Mouse (Mus musculus) neural tube, embryonic 11.5 days (tissue): ENCODE measurements around the gene Fam243. TPM values are rescaled to one million over a fixed set of nuclear protein-coding genes. Genes with fewer than 3 reads are reported as not detected.

Experiments used
- ATAC-seq: fragments of 200-750 bp; cut with Nextera tagmentation; 2 replicates; pipeline ENCODE4 v1.8.0; 2017; ENCODE audit warnings: moderate number of reproducible peaks, mild to moderate bottlenecking, moderate TSS enrichment, moderate library complexity; ENCODE audit not compliant: insufficient read depth, low FRiP score, low TSS enrichment
- DNase-seq: peaks from one replicate; pipeline ENCODE4 v3.0.0-alpha.2; 2015; ENCODE audit warnings: low spot score
- H3K27ac ChIP-seq: fragments of 300-500 bp; sonication (generic); 2 replicates; pipeline ENCODE4 v1.5.1; 2014; ENCODE audit warnings: low read depth, mild to moderate bottlenecking, low read length
- H3K27me3 ChIP-seq: fragments of 300-500 bp; sonication (generic); 2 replicates; pipeline ENCODE4 v1.6.1; 2014; ENCODE audit warnings: mild to moderate bottlenecking, low read length, mixed read lengths; ENCODE audit not compliant: control insufficient read depth, insufficient read depth
- H3K36me3 ChIP-seq: fragments of 300-500 bp; sonication (generic); 2 replicates; pipeline ENCODE4 v1.6.1; 2014; ENCODE audit warnings: mild to moderate bottlenecking, low read length, moderate library complexity, mixed read lengths; ENCODE audit not compliant: control insufficient read depth, insufficient read depth
- H3K4me1 ChIP-seq: fragments of 300-500 bp; sonication (generic); 2 replicates; pipeline ENCODE4 v1.6.1; 2014; ENCODE audit warnings: low read length, mixed read lengths; ENCODE audit not compliant: control insufficient read depth, insufficient read depth
- H3K4me2 ChIP-seq: fragments of 300-500 bp; sonication (generic); 2 replicates; pipeline ENCODE4 v1.6.1; 2014; ENCODE audit warnings: low read depth, mild to moderate bottlenecking, moderate library complexity
- H3K4me3 ChIP-seq: fragments of 300-500 bp; sonication (generic); 2 replicates; pipeline ENCODE4 v1.5.1; 2014; ENCODE audit warnings: low read depth, low read length
- H3K9ac ChIP-seq: fragments of 300-500 bp; sonication (generic); 2 replicates; pipeline ENCODE4 v1.6.1; 2014; ENCODE audit warnings: mild to moderate bottlenecking, low read length
- H3K9me3 ChIP-seq: fragments of 300-500 bp; sonication (generic); 2 replicates; pipeline ENCODE4 v1.6.1; 2016; ENCODE audit warnings: low read length; ENCODE audit not compliant: control insufficient read depth
- WGBS: fragments of 180-500 bp; shearing (Covaris S2); extraction: QIAGEN DNeasy Blood & Tissue Kit; methylation state at CpG from one replicate; pipeline ENCODE4 v1.1.7; 2014; 5-methylcytosine and 5-hydroxymethylcytosine counted together
- polyA plus RNA-seq: library from polyadenylated mRNA; unstranded; fragments of >200 nt; fragmentation: Nextera tagmentation; extraction: Ambion mirVana; gene quantifications from 2 replicates; pipeline ENCODE4 v1.2.1, GENCODE M21; 2014

Fam243 gene
- polyA plus RNA-seq, 1 experiment from 2014 or later: not detected

DNA sequence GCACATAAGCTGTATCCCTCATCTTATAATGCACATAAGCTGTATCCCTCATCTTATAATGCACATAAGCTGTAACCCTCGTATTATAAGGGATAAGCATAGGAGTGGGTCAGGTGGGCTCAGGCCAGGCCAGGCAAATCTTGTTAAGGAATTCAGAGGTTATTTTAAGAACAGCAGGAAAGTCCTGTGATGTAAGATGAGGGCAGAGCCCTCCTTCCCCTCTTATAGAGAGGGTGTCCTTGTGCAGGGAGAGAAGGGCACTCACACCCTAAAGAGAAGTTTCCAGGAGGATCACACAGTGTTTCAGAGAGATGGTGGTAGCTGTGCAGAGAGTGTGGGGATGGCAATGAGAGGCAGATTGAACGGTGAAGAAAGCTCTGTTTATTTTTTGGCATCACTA is 25.9 kb downstream of the Fam243 start:
- Histone ChIP-seq H3K4me1 (no peaks in the 10 kb centered on the region), H3K36me3 (no peaks in the 10 kb centered on the region), H3K27me3 (no peaks in the 10 kb centered on the region), H3K4me2 (no peak overlapping the region), H3K27ac (no peak overlapping the region), H3K9ac (no peak overlapping the region), H3K4me3 (no peak overlapping the region), H3K9me3 (no peaks in the 10 kb centered on the region)
- DNase-seq (no peak), ATAC-seq (no peak)
- WGBS: 72% methylated on average over 2 of the region's 2 CpGs

GRCm38 (mm10) chr16:92294267-92294970 is 26.8 kb downstream of the Fam243 start:
- Histone ChIP-seq H3K4me2 (no peak overlapping the region), H3K4me1 (no peaks in the 10 kb centered on the region), H3K9me3 (no peaks in the 10 kb centered on the region), H3K36me3 (no peaks in the 10 kb centered on the region), H3K27ac (no peak overlapping the region), H3K9ac (no peak overlapping the region), H3K4me3 (no peak overlapping the region), H3K27me3 (no peaks in the 10 kb centered on the region)
- WGBS: 74% methylated on average over 12 of the region's 12 CpGs
- DNase-seq (no peak), ATAC-seq (no peak)

DNA sequence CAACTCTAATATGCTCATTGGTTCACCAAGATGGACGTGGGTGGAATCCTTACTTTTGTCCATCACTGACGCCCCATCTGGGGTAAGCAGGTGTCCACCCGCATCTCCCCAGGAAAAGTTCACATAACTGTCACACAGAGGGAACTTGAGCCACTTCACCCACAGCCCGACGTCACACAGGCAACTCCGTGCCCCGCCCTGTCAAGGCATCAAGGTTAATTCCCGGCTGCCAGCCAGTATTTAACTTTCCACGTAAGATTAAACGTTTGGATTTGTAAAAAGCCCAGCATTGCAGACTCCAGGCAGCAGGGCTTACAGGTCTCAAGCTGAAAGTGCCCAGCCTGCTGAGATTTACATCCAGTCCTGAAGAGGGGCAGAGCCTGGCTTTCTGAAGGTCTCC is 29.1 kb downstream of the Fam243 start, which contains the start of gene Kcne2:
TSS of gene Kcne2 (plus strand) at position 289 of the 400 bp plus-strand sequence.
- Histone ChIP-seq H3K4me3 (no peak within 1 kb of the TSS), H3K9ac (no peak within 1 kb of the TSS), H3K36me3 (no peaks in the 10 kb centered on the region), H3K9me3 (no peaks in the 10 kb centered on the region), H3K27ac (no peak within 1 kb of the TSS), H3K27me3 (no peaks in the 10 kb centered on the region), H3K4me2 (no peak within 1 kb of the TSS), H3K4me1 (no peaks in the 10 kb centered on the region)
- ATAC-seq (no peak), DNase-seq (no peak)
- 77% methylated on average over 10 of the region's 10 CpGs for WGBS

- H3K9ac ChIP-seq: no peak overlapping the region
- ATAC-seq: no peak
Observed at GRCm38 (mm10) chr16:92290045-92290444, 31.2 kb downstream of the Fam243 start.

GRCm38 (mm10) chr16:92288778-92289177 is 32.5 kb downstream of the Fam243 start:
- DNase-seq (no peak), ATAC-seq (no peak)
- Histone ChIP-seq H3K4me3 (no peak overlapping the region), H3K4me1 (no peaks in the 10 kb centered on the region), H3K9me3 (no peaks in the 10 kb centered on the region), H3K36me3 (no peaks in the 10 kb centered on the region), H3K27ac (no peak overlapping the region), H3K4me2 (no peak overlapping the region), H3K27me3 (no peaks in the 10 kb centered on the region), H3K9ac (no peak overlapping the region)
- 89% methylated on average over 9 of the region's 9 CpGs for WGBS

More at GRCm38 (mm10) chr16:92290045-92290444, 31.2 kb downstream of the Fam243 start:
- no peaks in the 10 kb centered on the region for H3K9me3 ChIP-seq
- H3K36me3 ChIP-seq: no peaks in the 10 kb centered on the region
- H3K27ac ChIP-seq: no peak overlapping the region
- no peak for DNase-seq
- no peaks in the 10 kb centered on the region for H3K4me1 ChIP-seq
- no peak overlapping the region for H3K4me2 ChIP-seq
- no peak overlapping the region for H3K4me3 ChIP-seq
- no peaks in the 10 kb centered on the region for H3K27me3 ChIP-seq

- 16% methylated on average over 7 of the region's 7 CpGs for WGBS
- Histone ChIP-seq H3K36me3 (no peaks in the 10 kb centered on the region), H3K4me1 (no peaks in the 10 kb centered on the region), H3K27me3 (no peaks in the 10 kb centered on the region), H3K4me3 (no peak overlapping the region), H3K9ac (no peak overlapping the region), H3K9me3 (no peaks in the 10 kb centered on the region), H3K4me2 (no peak overlapping the region), H3K27ac (no peak overlapping the region)
- DNase-seq (peak; percentile 90), ATAC-seq (no peak)
Observed at GRCm38 (mm10) chr16:92286609-92287008, 34.6 kb downstream of the Fam243 start.

GRCm38 (mm10) chr16:92285068-92285467 is 36.2 kb downstream of the Fam243 start:
- no peak overlapping the region for H3K4me3 ChIP-seq
- no peaks in the 10 kb centered on the region for H3K9me3 ChIP-seq
- H3K27ac ChIP-seq: no peak overlapping the region
- H3K4me2 ChIP-seq: no peak overlapping the region
- DNase-seq (no peak), ATAC-seq (no peak)
- H3K36me3 ChIP-seq: no peaks in the 10 kb centered on the region
- H3K9ac ChIP-seq: no peak overlapping the region
- WGBS: 49% methylated on average over 10 of the region's 10 CpGs
- H3K4me1 ChIP-seq: no peaks in the 10 kb centered on the region
- H3K27me3 ChIP-seq: no peaks in the 10 kb centered on the region

GRCm38 (mm10) chr16:92282671-92283070 is 38.6 kb downstream of the Fam243 start:
- WGBS: 74% methylated on average over 5 of the region's 5 CpGs
- no peaks in the 10 kb centered on the region for H3K27me3 ChIP-seq

DNA sequence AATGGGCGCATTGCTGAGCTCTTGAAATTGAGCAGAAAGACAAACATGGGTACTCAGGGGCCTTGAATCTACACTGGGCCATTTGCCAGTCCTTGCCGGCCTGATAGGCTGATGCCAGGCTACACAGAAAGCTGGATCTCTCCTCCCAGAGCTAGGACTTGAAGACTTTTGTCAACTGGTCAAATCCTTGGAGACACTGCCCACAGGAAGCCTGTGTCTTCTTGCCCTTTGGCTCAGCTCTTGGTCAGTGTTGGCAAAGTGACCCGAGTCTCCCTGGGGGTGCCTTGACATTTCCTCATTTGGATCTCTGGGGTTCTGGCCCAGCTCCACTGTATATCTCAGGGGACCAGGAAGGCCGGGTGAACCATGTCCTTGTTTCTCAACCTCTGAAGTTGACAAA is 45.7 kb downstream of the Fam243 start:
- Histone ChIP-seq H3K4me3 (no peak overlapping the region), H3K27ac (no peak overlapping the region), H3K4me2 (no peak overlapping the region), H3K9ac (no peak overlapping the region), H3K9me3 (no peaks in the 10 kb centered on the region), H3K27me3 (no peaks in the 10 kb centered on the region), H3K4me1 (no peaks in the 10 kb centered on the region), H3K36me3 (no peaks in the 10 kb centered on the region)
- DNase-seq (no peak), ATAC-seq (no peak)
- 82% methylated on average over 4 of the region's 4 CpGs for WGBS

More at GRCm38 (mm10) chr16:92282671-92283070, 38.6 kb downstream of the Fam243 start:
- no peaks in the 10 kb centered on the region for H3K9me3 ChIP-seq
- no peaks in the 10 kb centered on the region for H3K36me3 ChIP-seq
- no peak for ATAC-seq
- H3K9ac ChIP-seq: no peak overlapping the region
- no peak overlapping the region for H3K4me3 ChIP-seq
- DNase-seq: no peak
- H3K27ac ChIP-seq: no peak overlapping the region
- no peak overlapping the region for H3K4me2 ChIP-seq
- no peaks in the 10 kb centered on the region for H3K4me1 ChIP-seq
